Mouse (Mus musculus) heart, postnatal 0 days (tissue): Measurements from ENCODE around the gene Hes6.

Source experiments
- CTCF ChIP-seq: IDR thresholded peaks from 2 replicates; pipeline ENCODE4 v1.5.1; 2016; ENCODE audit warnings: antibody characterized with exemption, control low read depth, low read depth
- EP300 ChIP-seq: IDR thresholded peaks from 2 replicates; pipeline ENCODE4 v1.6.1; 2016; ENCODE audit warnings: antibody characterized with exemption, low read depth

GRCm38 (mm10) chr1:91441855-91442254 lies 28.0 kb upstream of the Hes6 start:
- TF ChIP-seq CTCF (no peak), EP300 (no peak)
